ENCODE assay signal across 8 mouse cellular contexts in the genomic region with DNA sequence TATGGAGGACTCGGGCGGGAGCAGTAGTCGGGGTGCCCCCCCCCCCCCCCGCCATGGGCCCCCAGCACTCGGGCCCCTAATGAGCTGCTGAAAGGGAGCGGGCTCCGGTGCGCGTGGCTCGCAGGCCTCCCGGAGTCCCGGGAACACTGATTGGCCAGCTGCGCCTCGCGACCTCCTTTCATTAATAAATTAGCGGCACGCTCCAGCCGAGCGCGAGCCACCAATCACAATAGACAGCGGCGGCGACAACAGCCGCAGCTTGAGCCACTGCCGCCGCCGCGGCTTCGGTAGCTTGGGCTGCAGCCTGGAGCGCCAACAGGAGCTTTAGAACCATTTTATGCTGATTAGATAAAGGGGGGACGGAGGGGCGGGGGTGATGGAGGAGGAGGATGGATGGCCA. TPM values are rescaled to one million over a fixed set of nuclear protein-coding genes. Genes with fewer than 3 reads are reported as not detected.
DNase-seq lines count a peak whose midpoint lies in the region; ATAC-seq and TF ChIP-seq lines count a peak whose summit lies in the region.

No protein-coding gene starts in this region.

- WGBS in lung, embryonic 16.5 days: 0% methylated on average over 31 of the region's 32 CpGs
- under 1% methylated on average over 32 of the region's 32 CpGs for WGBS in lung, adult 2 months
- WGBS in hindbrain, embryonic 10.5 days: under 1% methylated on average over 32 of the region's 32 CpGs
- 1% methylated on average over 30 of the region's 32 CpGs for WGBS in limb, embryonic 15.5 days
- under 1% methylated on average over 31 of the region's 32 CpGs for whole genome bisulfite sequencing in neural tube, embryonic 14.5 days

- no peak overlapping the region for H3K9ac ChIP-seq in lung, embryonic 16.5 days (ENCODE audit: low read length)
- H3K9ac ChIP-seq in limb, embryonic 15.5 days: no peak overlapping the region
- H3K9ac ChIP-seq in neural tube, embryonic 14.5 days (replicated peaks; ENCODE audit: low read depth, low read length): peak overlapping the region; percentile 39; the same call in 1 of the 2 replicates

- no peak for TF ChIP-seq POLR2A in lung, adult 2 months (IDR thresholded peaks at IDR 0.05; ENCODE audit: borderline replicate concordance, extremely low read depth, low read depth, low read length)

- peak overlapping the region; percentile 42 for H3K4me3 ChIP-seq in lung, embryonic 16.5 days (ENCODE audit: low read length)
- H3K4me3 ChIP-seq in lung, adult 2 months (replicated peaks; ENCODE audit: extremely low read depth, low read depth, low read length): no peak overlapping the region
- peak overlapping the region; percentile 62 for H3K4me3 ChIP-seq in hindbrain, embryonic 10.5 days
- H3K4me3 ChIP-seq in limb, embryonic 15.5 days: peak overlapping the region; percentile 41
- H3K4me3 ChIP-seq in neural tube, embryonic 14.5 days (ENCODE audit: low read depth, low read length): peak overlapping the region; percentile 49

- no peaks in the 10 kb centered on the region for H3K9me3 ChIP-seq in lung, embryonic 16.5 days (ENCODE audit: control insufficient read depth, low read length)
- H3K9me3 ChIP-seq in hindbrain, embryonic 10.5 days: no peaks in the 10 kb centered on the region
- H3K9me3 ChIP-seq in limb, embryonic 15.5 days: no peaks in the 10 kb centered on the region
- no peaks in the 10 kb centered on the region for H3K9me3 ChIP-seq in neural tube, embryonic 14.5 days (ENCODE audit: control insufficient read depth, low read length)

- H3K27ac ChIP-seq in lung, embryonic 16.5 days (ENCODE audit: low read length): no peak overlapping the region
- peak overlapping the region; percentile 87 for H3K27ac ChIP-seq in hindbrain, embryonic 10.5 days
- no peak overlapping the region for H3K27ac ChIP-seq in limb, embryonic 15.5 days
- no peak overlapping the region for H3K27ac ChIP-seq in neural tube, embryonic 14.5 days (ENCODE audit: low read depth, low read length)

- H3K36me3 ChIP-seq in lung, embryonic 16.5 days (ENCODE audit: control insufficient read depth, insufficient read depth, low read length): no peaks in the 10 kb centered on the region
- no peaks in the 10 kb centered on the region for H3K36me3 ChIP-seq in hindbrain, embryonic 10.5 days
- H3K36me3 ChIP-seq in limb, embryonic 15.5 days: no peaks in the 10 kb centered on the region
- no peaks in the 10 kb centered on the region for H3K36me3 ChIP-seq in neural tube, embryonic 14.5 days (ENCODE audit: control insufficient read depth, insufficient read depth, low read length)

- H3K4me2 ChIP-seq in lung, embryonic 16.5 days (ENCODE audit: low read depth, low read length): peak overlapping the region; percentile 59
- peak overlapping the region; percentile 88 for H3K4me2 ChIP-seq in limb, embryonic 15.5 days
- peak overlapping the region; percentile 91 for H3K4me2 ChIP-seq in neural tube, embryonic 14.5 days (ENCODE audit: low read depth, low read length)

- H3K4me1 ChIP-seq in lung, embryonic 16.5 days (replicated peaks; ENCODE audit: control insufficient read depth, insufficient read depth, low read length): peaks cover 25% of the 10 kb centered on the region
- peaks cover 10% of the 10 kb centered on the region for H3K4me1 ChIP-seq in lung, adult 2 months (ENCODE audit: control insufficient read depth, insufficient read depth, low read length)
- peaks cover 73% of the 10 kb centered on the region for H3K4me1 ChIP-seq in hindbrain, embryonic 10.5 days (replicated peaks)
- peaks cover 39% of the 10 kb centered on the region for H3K4me1 ChIP-seq in limb, embryonic 15.5 days
- peaks cover 19% of the 10 kb centered on the region; the same call in 1 of the 2 replicates for H3K4me1 ChIP-seq in neural tube, embryonic 14.5 days (ENCODE audit: control insufficient read depth, insufficient read depth, low read length)

- 0 out of 2 replicates have a peak, but pooled peaks have one; percentile 15 for ATAC-seq in lung, embryonic 16.5 days (ENCODE audit: low read depth)
- no peak for ATAC-seq in limb, embryonic 15.5 days (ENCODE audit: insufficient number of reproducible peaks, low FRiP score, low TSS enrichment, low read depth)
- peak; percentile 76 for ATAC-seq in neural tube, embryonic 14.5 days (ENCODE audit: low read depth)

- TF ChIP-seq CTCF in lung, adult 2 months (IDR thresholded peaks at IDR 0.05; ENCODE audit: insufficient read depth, low read length): no peak

- DNase-seq in lung, adult 2 months: no peak
- DNase-seq in embryo, embryonic 11 days: peak; percentile 90
- peak; percentile 88 for DNase-seq in hindbrain, embryonic 10.5 days (ENCODE audit: low spot score)
- no peak for DNase-seq in urinary bladder, postnatal 10 days (ENCODE audit: low spot score)
- DNase-seq in layer of hippocampus, adult 11-12 months (ENCODE audit: low spot score): no peak

- peaks cover 86% of the 10 kb centered on the region for H3K27me3 ChIP-seq in lung, embryonic 16.5 days (ENCODE audit: control insufficient read depth, insufficient read depth, low read depth, low read length)
- H3K27me3 ChIP-seq in hindbrain, embryonic 10.5 days (ENCODE audit: insufficient read depth, poor library complexity, severe bottlenecking): peaks cover 100% of the 10 kb centered on the region
- peaks cover 91% of the 10 kb centered on the region for H3K27me3 ChIP-seq in limb, embryonic 15.5 days
- peaks cover 28% of the 10 kb centered on the region for H3K27me3 ChIP-seq in neural tube, embryonic 14.5 days (ENCODE audit: control insufficient read depth, insufficient read depth, low read length)

RNA-seq across cellular contexts. Expression of a gene that starts 0.4 kb away (rescaled TPM):
- not detected in 2 replicates for polyA plus RNA-seq in lung, embryonic 16.5 days (2015; fragmentation: Nextera tagmentation; extraction: Ambion mirVana)
- polyA plus RNA-seq in lung, adult 2 months (2012; rRNA removed): not detected in 2 replicates
- polyA plus RNA-seq in hindbrain, embryonic 10.5 days (2016; fragmentation: Nextera tagmentation; extraction: Ambion mirVana): 19.9 and 50.0 TPM in 2 replicates
- polyA plus RNA-seq in limb, embryonic 15.5 days (2015; fragmentation: Nextera tagmentation; extraction: Ambion mirVana): not detected in 2 replicates
- polyA plus RNA-seq in neural tube, embryonic 14.5 days (2014; fragmentation: Nextera tagmentation; extraction: Ambion mirVana): 3.3 and 3.9 TPM in 2 replicates

Comparison
In these comparisons a context has a peak if more than half of its experiments do, and no peak if none do; other contexts are left out.
1. DNase-seq: peak in embryo, embryonic 11 days (single experiment) and hindbrain, embryonic 10.5 days (single experiment); none in lung, adult 2 months (single experiment), urinary bladder, postnatal 10 days (single experiment) and layer of hippocampus, adult 11-12 months (single experiment).
2. Peak in every context shown above with its lines, with median percentiles within 50 percentile points of each other: H3K4me2 ChIP-seq.